Mouse (Mus musculus): ENCODE measurements around the gene Dcbld2.

DNA sequence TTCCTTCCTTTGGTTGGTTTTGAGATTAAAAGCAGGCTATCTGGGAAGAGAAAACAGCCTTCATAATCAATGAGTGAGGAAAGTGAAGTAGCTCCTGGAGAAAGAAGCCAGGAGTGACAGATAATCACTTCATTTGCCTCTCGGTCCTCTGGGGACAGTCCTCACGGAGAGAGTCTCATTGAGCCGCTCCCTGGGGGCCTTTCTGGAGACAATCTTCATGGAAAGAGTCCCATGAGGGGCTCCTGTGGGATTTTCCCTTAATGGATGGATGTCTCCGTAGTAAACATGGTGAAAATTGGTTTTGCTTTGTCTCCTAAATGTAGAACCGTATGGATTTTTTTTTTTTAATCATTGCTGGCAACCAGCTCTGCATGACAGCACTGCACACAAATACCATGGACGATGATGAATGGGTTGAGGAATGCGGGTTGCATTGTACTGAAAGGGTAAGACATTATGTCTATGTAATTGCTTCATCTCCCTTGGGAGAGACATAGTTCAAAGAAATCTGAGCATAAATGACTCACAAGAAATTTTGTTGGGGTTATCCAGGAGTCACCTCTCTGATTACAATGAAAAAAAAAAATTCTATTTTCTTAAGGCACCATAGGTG is 19.0 kb upstream of the Dcbld2 start:
- TF ChIP-seq CTCF (IDR thresholded peaks at IDR 0.05; ENCODE audit: borderline replicate concordance, insufficient read depth, low read length) (no peak), POLR2A (IDR thresholded peaks at IDR 0.05; ENCODE audit: low read depth, low read length) (no peak)

All from embryonic fibroblast, embryonic 13.5 days (primary cell).